Mouse (Mus musculus): ENCODE data around the gene Ripor2. TPM values are rescaled to one million over a fixed set of nuclear protein-coding genes. Genes with fewer than 3 reads are reported as not detected.

Ripor2 gene
- polyA plus RNA-seq, 1 experiment: 34.3 TPM

DNA sequence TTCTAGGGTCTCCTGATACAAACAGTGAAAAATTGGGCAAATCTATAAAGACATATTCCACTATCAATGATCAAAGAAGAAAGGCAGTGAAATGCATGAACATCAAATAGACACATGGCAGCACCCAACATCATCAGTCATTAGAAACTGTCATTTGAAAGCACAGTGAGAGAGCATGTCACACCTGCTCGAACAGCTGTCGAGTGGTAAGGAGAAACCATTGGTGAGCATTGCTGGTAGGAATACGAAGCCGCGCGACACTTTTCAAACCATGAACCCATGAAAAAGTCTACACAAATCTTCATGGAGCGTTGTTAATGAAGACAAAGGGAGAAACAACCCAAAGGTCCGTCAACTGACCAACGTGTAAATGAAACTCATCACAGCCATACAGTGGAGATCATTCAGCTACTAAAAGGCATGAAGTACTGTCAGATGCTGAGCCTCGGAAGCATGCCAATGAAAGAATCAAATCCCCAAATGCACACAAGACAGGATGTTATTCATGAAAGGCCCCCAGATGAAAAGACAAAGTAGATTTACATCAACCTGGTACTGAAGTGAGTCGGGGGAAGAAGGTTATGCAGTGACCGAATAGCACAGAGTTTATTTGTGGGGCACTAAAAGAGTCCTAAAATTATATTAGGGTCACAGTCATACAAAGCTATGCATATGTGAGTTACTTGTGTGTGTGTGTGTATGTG is 5.4 kb downstream of the Ripor2 start:
- WGBS: 81% methylated on average over 12 of the region's 12 CpGs
- TF ChIP-seq CTCF (IDR thresholded peaks at IDR 0.05; ENCODE audit: borderline replicate concordance, control insufficient read depth, extremely low read depth, insufficient read depth, low read length, poor library complexity) (no peak), POLR2A (IDR thresholded peaks at IDR 0.05; ENCODE audit: control insufficient read depth, extremely low read depth, insufficient read depth, low read length, poor library complexity) (no peak)
- Histone ChIP-seq H3K27ac (ENCODE audit: control insufficient read depth, insufficient read depth, low read length) (no peak overlapping the region), H3K27me3 (ENCODE audit: control insufficient read depth, insufficient read depth, low read length) (no peaks in the 10 kb centered on the region), H3K4me1 (replicated peaks; ENCODE audit: control insufficient read depth, insufficient read depth, low read length) (peaks cover 8% of the 10 kb centered on the region), H3K4me3 (ENCODE audit: control insufficient read depth, insufficient read depth, low read length) (no peak overlapping the region), H3K36me3 (ENCODE audit: control insufficient read depth, insufficient read depth, low read length) (no peaks in the 10 kb centered on the region)
- DNase-seq: no peak

DNA sequence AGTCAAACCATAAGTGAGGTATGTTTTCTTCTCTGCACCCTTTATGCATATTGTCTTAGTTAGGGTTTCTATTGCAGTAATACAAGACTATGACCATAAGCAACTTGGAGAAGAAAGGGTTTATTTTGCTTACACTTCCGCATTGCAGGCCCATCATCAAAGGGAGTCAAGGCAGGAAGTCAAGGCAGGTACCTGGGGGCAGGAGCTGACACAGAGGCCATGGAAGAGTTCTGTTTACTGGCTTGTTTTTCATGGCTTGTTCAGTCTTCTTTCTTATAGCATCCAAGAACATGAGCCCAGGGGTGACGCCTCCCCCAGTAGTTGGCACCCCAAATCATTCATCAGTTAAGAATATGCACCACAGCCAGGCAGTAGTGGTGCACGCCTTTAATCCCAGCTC is 6.6 kb downstream of the Ripor2 start:
- Histone ChIP-seq H3K4me3 (ENCODE audit: control insufficient read depth, insufficient read depth, low read length) (no peak overlapping the region), H3K27me3 (ENCODE audit: control insufficient read depth, insufficient read depth, low read length) (no peaks in the 10 kb centered on the region), H3K36me3 (ENCODE audit: control insufficient read depth, insufficient read depth, low read length) (no peaks in the 10 kb centered on the region), H3K4me1 (replicated peaks; ENCODE audit: control insufficient read depth, insufficient read depth, low read length) (peaks cover 8% of the 10 kb centered on the region), H3K27ac (ENCODE audit: control insufficient read depth, insufficient read depth, low read length) (no peak overlapping the region)
- DNase-seq: no peak
- WGBS: 85% methylated on average over 3 of the region's 3 CpGs
- TF ChIP-seq POLR2A (IDR thresholded peaks at IDR 0.05; ENCODE audit: control insufficient read depth, extremely low read depth, insufficient read depth, low read length, poor library complexity) (no peak), CTCF (IDR thresholded peaks at IDR 0.05; ENCODE audit: borderline replicate concordance, control insufficient read depth, extremely low read depth, insufficient read depth, low read length, poor library complexity) (no peak)

DNA sequence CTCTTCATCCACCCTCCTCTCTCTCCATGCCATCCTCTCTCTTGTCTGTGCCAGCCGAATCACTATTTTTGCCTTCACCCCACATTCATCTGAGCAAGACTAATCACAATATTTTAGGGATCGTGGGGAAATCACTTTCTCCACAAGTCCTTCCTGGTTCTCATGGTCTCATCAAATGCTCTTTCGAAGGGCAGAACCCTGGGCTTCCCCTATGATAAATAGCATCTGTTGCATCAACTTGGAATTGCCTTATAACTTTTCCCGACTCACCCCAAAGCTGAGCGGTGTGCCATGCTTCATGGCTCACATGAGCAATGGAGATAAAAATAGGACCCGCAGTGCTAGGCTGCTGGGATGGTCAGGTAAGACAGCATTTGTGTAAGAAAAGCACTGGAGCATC is 9.7 kb downstream of the Ripor2 start:
- no peaks in the 10 kb centered on the region for H3K27me3 ChIP-seq (ENCODE audit: control insufficient read depth, insufficient read depth, low read length)
- no peak for TF ChIP-seq CTCF (IDR thresholded peaks at IDR 0.05; ENCODE audit: borderline replicate concordance, control insufficient read depth, extremely low read depth, insufficient read depth, low read length, poor library complexity)
- TF ChIP-seq POLR2A (IDR thresholded peaks at IDR 0.05; ENCODE audit: control insufficient read depth, extremely low read depth, insufficient read depth, low read length, poor library complexity): no peak
- peaks cover 9% of the 10 kb centered on the region for H3K4me1 ChIP-seq (replicated peaks; ENCODE audit: control insufficient read depth, insufficient read depth, low read length)
- no peaks in the 10 kb centered on the region for H3K36me3 ChIP-seq (ENCODE audit: control insufficient read depth, insufficient read depth, low read length)
- DNase-seq: no peak
- no peak overlapping the region for H3K4me3 ChIP-seq (ENCODE audit: control insufficient read depth, insufficient read depth, low read length)
- H3K27ac ChIP-seq (ENCODE audit: control insufficient read depth, insufficient read depth, low read length): no peak overlapping the region
- 99% methylated on average over 6 of the region's 6 CpGs for WGBS

DNA sequence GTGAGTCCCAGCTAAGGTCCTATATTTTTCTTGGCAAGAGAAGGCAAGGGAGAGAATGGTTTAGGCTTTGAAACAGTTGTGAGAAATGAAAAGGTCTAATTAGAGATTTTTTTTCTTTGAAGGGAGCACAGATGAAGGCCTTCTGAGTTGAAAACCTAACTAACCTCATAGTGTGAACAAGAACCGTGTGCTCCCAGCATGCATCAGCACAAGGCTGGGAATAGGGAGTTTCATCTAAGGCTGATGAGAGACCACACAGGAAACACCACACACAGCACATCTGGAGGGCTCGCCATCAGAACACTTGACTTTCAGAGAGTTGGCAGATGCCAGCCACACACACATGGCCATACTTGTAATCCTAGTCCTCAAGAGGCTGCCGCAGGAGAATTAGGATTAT is 12.3 kb downstream of the Ripor2 start:
- Histone ChIP-seq H3K27ac (ENCODE audit: control insufficient read depth, insufficient read depth, low read length) (no peak overlapping the region), H3K4me3 (ENCODE audit: control insufficient read depth, insufficient read depth, low read length) (no peak overlapping the region), H3K36me3 (ENCODE audit: control insufficient read depth, insufficient read depth, low read length) (no peaks in the 10 kb centered on the region), H3K27me3 (ENCODE audit: control insufficient read depth, insufficient read depth, low read length) (no peaks in the 10 kb centered on the region), H3K4me1 (replicated peaks; ENCODE audit: control insufficient read depth, insufficient read depth, low read length) (peaks cover 6% of the 10 kb centered on the region)
- no peak for TF ChIP-seq POLR2A (IDR thresholded peaks at IDR 0.05; ENCODE audit: control insufficient read depth, extremely low read depth, insufficient read depth, low read length, poor library complexity)
- no peak for TF ChIP-seq CTCF (IDR thresholded peaks at IDR 0.05; ENCODE audit: borderline replicate concordance, control insufficient read depth, extremely low read depth, insufficient read depth, low read length, poor library complexity)
- 25% methylated on average over 3 of the region's 3 CpGs for WGBS
- no peak for DNase-seq

DNA sequence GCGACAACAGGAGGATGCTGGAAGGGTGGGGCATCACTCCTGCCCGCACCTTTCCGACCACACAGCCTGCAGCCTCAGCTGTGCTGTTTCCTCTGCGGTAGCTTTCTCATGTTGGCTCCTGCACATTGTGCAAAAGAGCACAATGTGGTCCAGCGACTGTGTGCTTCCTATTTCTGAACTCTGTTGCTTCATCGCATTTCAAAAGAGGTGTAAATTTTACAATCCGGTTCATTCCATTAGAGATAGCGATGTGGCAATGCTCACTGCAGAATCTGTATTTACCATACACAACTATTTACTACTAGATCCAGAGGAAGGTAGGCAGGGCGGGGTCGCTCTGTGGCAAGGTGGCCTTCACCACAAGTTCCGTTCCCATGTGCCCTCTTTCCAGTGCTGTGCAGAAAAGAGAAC is 17.6 kb downstream of the Ripor2 start:
- H3K4me3 ChIP-seq (ENCODE audit: control insufficient read depth, insufficient read depth, low read length): no peak overlapping the region
- TF ChIP-seq CTCF (IDR thresholded peaks at IDR 0.05; ENCODE audit: borderline replicate concordance, control insufficient read depth, extremely low read depth, insufficient read depth, low read length, poor library complexity) (no peak), POLR2A (IDR thresholded peaks at IDR 0.05; ENCODE audit: control insufficient read depth, extremely low read depth, insufficient read depth, low read length, poor library complexity) (no peak)
- H3K27me3 ChIP-seq (ENCODE audit: control insufficient read depth, insufficient read depth, low read length): no peaks in the 10 kb centered on the region
- H3K36me3 ChIP-seq (ENCODE audit: control insufficient read depth, insufficient read depth, low read length): no peaks in the 10 kb centered on the region
- WGBS: 6% methylated on average over 11 of the region's 11 CpGs
- peak overlapping the region; percentile 11 for H3K27ac ChIP-seq (ENCODE audit: control insufficient read depth, insufficient read depth, low read length)
- peaks cover 19% of the 10 kb centered on the region for H3K4me1 ChIP-seq (replicated peaks; ENCODE audit: control insufficient read depth, insufficient read depth, low read length)
- peak; percentile 73 for DNase-seq

DNA sequence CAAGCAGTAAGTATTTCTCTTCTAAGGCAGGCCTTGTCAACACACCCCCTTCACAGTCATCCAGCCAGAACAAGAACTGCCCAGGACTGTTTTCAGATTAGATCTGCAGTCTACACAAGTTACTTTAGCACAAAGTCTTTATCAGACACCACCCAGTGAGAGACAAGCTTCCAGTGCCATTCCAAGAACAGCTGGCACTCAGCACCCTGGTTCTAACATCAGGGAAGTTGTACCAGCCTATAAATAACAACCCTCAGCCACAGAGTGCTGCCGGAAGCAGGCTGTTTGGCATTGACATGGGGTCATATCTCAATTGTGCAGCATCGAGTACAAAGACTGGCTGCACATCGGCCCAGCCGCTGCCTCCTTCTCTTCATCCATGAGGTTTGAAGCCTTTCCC is 21.0 kb downstream of the Ripor2 start:
- TF ChIP-seq POLR2A (IDR thresholded peaks at IDR 0.05; ENCODE audit: control insufficient read depth, extremely low read depth, insufficient read depth, low read length, poor library complexity) (0 out of 2 replicates have a peak, but pooled peaks have one; percentile 22), CTCF (IDR thresholded peaks at IDR 0.05; ENCODE audit: borderline replicate concordance, control insufficient read depth, extremely low read depth, insufficient read depth, low read length, poor library complexity) (no peak)
- Histone ChIP-seq H3K4me1 (replicated peaks; ENCODE audit: control insufficient read depth, insufficient read depth, low read length) (peaks cover 30% of the 10 kb centered on the region), H3K27me3 (ENCODE audit: control insufficient read depth, insufficient read depth, low read length) (no peaks in the 10 kb centered on the region), H3K4me3 (ENCODE audit: control insufficient read depth, insufficient read depth, low read length) (peak overlapping the region; percentile 37), H3K36me3 (ENCODE audit: control insufficient read depth, insufficient read depth, low read length) (no peaks in the 10 kb centered on the region), H3K27ac (ENCODE audit: control insufficient read depth, insufficient read depth, low read length) (peak overlapping the region; percentile 78)
- 1% methylated on average over 4 of the region's 4 CpGs for WGBS
- DNase-seq: peak; percentile 43
